Mouse (Mus musculus): ENCODE results near the gene 4930402F06Rik. TPM values are rescaled to one million over a fixed set of nuclear protein-coding genes. Genes with fewer than 3 reads are reported as not detected.
A peak's percentile ranks its signal among the peaks of the same experiment; 100 is the strongest.

Gene 4930402F06Rik
- not detected for total RNA-seq (2022)

DNA sequence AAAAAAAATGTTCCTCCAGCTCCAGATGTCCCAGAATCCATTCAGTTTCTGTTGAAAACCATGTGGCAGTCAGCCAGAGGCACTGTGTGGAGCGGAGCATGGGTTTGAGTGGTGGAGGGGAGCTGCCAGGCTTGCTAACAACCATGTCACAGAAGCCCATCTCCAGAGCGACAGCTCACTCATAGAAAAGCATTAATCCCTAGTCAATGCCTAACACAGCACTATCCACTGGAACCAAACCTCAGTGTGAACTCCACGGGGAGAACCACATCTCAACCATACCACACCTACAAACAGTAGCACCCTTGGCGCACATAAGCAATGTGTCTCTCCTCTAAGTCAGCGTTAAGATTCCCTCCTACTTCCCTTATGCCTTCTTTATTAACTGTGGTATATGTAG lies at the start of gene 4930402F06Rik:
4930402F06Rik (minus strand) TSS at position 80 of the 400 bp plus-strand sequence.
- DNase-seq (ENCODE audit: low spot score in 2 of 2): peak; percentile 26 to 37

DNA sequence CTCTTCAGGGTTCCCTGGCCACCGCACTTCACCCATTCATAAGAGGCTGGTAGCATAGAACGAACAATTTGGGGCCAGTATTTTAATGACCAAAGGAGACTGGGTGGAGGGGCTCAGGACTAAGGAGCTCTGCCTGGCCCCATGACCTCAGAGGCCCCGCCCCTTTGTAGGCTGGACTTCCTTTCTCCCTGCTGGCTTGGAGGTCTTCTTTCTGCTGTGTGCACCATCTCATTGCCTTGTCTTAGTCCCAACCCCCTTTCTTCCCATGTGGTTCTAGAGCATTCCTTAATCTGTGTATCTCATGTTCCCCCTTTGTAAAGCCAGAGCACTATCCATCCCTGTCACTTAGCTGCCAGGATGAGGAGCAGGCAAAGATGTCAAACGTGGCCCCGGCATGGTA lies 49.3 kb upstream of the 4930402F06Rik start:
- DNase-seq (ENCODE audit: low spot score in 2 of 2): no peak

DNA sequence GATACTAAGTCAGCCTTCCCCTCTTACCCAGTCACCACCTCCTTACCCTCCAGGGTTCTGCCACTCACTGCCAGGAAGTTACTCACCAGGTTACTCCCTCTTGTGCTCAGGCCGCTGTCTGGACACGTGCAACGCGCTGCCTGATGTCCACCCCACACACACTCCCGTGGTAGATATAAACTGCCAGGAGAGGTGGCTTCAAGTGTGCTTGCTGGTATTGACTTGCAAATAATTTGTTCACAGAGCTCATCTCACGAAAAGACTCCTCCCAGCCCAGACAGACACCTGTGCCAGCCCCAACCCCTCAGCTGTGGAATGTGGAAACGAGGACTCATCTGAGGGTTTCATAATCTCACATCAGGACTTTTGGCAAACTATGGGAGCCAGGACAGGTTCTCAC lies 48.6 kb upstream of the 4930402F06Rik start:
- no peak for DNase-seq (ENCODE audit: low spot score in 2 of 2)

DNA sequence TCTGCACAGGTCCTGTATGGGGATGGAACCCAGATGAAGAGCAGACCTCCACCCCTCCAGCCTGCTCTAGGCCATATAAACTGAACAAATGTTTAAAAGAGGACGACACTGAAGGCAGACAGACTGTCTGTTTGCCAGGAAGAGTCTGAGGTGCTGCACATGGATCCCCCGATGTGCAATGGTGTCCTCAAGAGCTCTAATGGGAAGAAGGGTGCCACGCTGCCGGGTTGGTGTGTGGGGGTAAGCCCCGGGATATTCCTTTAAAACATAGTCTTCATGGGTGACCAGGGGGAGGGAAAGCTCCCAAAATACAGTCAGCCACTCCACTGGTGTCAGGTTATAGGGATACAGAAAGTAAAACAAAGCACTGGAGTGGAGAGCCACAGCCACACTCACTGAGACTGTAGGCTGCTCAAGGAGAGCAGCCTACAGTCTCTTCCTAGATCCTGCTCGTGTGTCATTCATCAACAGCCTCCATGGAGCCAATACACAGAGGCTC lies 47.8 kb upstream of the 4930402F06Rik start:
- no peak for DNase-seq (ENCODE audit: low spot score in 2 of 2)

DNA sequence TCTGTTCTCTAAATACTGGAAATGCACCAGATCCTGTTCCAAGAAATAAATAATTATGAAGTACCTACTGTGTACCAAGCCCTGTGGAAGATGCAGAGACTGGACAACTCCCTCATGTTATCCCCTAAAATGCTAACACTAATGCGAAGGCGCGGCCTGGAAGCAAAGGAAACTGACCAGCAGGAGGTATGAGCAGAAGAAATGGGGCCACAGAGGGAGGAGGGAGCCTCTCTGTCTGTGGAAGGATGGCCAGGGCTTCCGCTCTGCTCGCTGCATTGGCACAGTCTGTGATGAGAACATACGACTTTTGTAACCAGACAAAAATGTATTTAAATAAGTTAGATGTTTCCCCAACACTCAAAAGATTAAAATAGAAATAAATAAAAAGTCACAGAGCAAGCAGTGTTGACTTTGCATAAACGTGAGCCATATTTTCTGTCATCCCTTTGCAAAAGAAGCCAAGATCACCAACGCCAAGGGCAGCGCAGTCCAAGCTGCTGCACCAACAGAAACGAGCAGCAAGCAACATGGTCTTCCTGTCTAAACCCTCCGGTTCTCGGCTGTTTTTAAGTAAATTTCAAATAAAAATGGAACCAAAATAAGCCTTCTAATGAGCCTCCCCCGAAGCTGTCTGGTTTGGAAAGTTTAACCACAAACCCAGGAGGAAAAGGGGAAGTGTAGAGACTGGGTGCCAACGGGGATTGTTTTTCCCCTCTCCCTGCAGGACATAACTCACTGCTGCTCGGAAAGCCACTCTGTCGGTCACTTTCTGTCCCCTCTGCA lies 47.2 kb upstream of the 4930402F06Rik start:
- no peak for DNase-seq (ENCODE audit: low spot score in 2 of 2)

DNA sequence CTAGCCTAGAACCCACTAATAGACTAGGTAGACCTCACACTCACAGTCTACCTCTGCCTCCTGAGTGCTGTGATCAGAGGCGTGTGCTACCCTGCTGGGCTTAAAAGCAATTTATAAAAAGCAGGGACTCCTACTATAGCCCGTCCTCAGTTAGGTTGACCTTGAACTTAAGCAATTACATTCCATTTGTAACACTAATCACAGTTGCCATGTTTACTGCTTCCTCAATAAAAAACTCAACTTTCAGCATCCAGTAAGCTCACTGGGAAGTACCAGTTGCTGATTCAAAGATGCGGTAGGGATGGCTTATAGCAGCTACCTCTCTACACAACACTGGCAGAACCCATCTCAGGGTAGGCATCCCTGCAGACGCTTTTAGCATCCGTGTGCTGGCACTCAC lies 46.4 kb upstream of the 4930402F06Rik start:
- no peak for DNase-seq (ENCODE audit: low spot score in 2 of 2)

DNA sequence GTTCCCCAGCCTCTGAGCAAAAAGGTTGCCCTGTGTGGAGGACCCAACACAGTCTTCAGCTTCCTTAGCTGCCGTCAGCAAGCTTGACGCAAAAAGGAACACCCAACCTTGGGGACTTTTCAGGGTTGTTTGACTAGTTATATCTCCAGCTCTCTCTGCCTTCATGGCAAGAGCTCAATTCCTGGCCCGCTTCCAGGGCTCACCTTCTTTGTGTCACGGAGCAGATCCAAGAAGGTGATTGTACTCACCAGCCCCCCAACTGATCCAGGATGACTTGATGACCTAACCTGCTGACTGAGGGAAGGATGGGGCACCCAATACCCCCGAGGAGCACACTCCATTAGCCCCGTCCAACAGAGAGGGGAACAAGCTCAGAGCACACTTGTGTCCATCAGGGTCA lies 45.1 kb upstream of the 4930402F06Rik start:
- no peak for DNase-seq (ENCODE audit: low spot score in 2 of 2)

DNA sequence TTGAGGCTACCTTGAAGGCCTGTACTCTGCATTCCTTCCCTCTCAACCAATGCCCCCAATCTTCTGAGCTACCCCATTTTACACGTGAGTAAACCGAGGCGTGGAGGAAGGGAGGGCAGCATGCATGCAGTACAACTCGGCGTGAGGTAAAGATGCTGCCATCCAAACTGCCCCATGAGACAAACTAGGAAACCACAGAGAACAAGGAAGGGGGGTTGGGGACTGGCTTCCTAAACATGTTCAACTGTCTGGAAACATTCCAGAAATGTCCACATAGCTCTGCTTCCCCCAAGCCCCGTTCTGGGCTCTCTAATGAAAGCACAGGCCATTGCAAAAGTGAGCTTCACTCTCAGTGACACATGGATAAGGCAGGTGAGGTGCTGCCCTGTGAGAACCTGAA lies 44.4 kb upstream of the 4930402F06Rik start:
- no peak for DNase-seq (ENCODE audit: low spot score in 2 of 2)

DNA sequence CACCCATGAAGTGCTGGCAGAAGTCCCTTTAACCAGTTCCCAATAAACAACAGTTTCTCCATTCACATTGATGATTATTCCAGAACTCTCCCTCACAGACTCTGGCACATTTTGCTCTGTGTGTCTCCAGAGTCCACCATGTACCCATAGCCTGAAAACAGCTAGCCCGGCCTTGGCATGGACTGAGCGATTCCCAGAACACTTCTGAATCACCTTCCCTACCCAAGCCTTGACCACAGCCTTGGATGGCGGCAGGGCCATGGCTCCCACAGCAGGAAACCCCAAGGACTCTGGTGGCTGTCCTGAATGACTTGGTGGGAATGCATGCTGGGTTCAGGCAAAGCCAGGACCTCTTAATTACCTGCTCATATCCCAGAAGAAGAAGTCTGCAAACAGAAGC lies 43.5 kb upstream of the 4930402F06Rik start:
- no peak for DNase-seq (ENCODE audit: low spot score in 2 of 2)

DNA sequence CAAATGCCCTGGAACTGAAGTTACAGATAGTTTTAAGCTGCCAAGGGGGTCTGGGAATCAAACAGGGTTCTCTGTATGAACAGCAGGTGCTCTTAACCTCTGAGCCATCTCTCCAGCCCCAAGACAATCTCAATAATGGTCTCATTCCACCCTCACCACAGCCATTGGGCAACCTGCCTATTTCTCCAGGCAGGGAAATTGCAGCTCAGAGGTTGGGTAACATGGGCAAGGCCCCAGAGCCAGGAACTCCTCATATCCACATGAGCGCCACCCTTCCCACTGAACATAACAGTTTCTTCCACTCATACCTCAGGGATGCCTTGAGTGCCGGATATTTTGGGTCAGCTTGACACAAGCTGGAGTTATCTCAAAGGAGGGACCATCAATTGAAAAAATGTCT lies 40.8 kb upstream of the 4930402F06Rik start:
- no peak for DNase-seq (ENCODE audit: low spot score in 2 of 2)

DNA sequence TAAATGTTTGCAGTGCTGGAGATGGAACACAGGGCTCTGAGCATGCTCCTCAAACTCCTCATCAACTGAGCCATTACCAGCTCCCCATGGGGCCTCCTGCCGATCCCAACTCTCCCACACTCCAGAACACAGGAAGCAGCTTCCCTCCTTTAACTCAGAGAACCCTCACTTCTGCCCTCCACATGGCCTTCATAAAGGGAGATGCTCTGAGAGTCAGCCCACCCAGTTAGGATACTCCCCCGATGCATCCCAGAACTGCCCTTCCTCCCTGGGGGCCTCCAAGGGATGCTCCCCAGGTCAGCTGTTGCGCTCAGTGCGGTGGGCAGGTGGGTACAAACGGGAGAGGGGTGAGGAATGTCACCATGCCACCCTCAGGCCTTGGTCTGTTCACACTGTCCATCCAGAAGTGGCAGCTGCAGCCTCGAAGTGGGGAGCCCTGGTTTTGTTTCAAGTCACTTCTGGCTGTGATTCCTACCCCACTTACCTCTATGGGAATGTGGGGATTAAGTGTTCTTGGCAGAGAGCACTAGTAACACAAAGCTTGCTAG lies 37.7 kb upstream of the 4930402F06Rik start:
- DNase-seq (ENCODE audit: low spot score in 2 of 2): no peak

DNA sequence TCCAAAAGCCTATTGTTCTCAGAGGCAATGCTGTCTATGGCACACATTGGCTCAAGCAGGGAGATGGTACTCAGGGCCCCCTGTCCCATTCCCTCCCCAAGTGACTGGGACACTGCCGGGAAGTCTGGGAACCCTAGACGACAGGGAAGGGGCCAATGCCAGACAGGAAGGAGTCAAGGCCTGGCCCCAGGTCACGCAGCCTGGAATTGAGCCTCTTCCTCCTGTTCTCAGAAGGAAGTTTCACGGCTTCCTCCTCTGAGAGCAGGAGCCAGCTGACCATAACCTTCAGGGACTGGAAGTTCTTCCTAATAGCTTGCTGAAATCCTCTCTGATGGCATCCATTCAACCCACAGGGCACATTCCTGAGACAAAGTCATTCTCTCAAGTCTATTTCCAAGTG lies 36.5 kb upstream of the 4930402F06Rik start:
- no peak for DNase-seq (ENCODE audit: low spot score in 2 of 2)

DNA sequence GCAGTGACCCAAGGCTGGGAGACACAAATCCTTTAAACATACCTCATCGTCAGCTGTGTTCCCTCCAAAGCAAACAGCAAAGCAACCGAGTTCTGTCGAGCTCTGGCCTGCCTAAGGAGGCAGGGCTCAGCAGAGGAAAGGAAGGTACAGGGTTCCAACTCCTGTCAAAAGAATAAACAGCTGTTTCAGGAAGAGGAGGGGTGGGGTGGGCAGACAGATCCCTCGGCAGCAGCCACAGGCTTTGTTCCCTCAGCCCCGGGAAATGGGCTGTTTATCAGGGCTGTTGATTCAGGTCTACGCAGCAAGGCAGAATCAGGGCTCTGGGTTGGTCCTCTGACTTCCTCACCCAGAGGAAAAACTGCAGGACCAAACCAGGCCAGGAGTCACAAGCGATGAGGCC lies 35.5 kb upstream of the 4930402F06Rik start:
- no peak for DNase-seq (ENCODE audit: low spot score in 2 of 2)

DNA sequence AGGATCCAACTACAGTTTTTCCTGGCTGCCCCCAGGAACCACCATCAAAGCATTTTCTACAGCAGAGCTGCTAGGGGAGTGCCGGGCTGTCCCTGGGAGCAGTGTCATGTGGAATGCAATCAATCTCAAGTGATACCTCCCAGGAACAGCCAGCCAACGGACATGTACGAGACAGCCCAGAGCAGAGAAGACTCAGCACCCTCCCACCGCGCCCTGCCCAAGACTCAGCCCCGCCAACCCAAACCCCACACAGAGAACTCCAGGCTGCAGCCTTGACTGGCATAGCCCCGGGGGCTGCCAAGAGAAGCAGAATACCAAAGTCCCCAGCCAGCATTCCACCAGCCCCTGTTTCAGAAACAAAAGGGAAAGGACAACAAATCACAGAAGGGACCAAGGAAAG lies 35.0 kb upstream of the 4930402F06Rik start:
- DNase-seq (ENCODE audit: low spot score in 2 of 2): no peak

DNA sequence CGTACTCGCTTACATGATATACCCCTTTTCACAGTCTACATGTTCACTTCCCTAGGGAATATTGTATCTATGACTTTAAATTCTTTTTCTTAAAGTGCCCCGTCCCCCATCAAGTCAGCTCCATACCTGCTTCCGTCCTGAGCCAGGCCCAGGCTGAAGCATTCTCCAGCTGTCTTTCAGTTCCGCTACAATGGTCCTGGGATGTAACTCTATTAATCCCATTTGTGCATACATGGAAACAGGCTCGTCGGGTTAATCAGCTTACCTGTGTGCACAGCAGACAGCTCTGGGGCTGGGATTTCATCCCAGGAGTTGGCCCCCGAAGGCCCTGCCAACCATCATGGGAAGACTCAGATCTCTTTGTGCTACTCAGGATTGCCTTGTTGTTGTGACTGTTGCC lies 33.8 kb upstream of the 4930402F06Rik start:
- DNase-seq (ENCODE audit: low spot score in 2 of 2): no peak

DNA sequence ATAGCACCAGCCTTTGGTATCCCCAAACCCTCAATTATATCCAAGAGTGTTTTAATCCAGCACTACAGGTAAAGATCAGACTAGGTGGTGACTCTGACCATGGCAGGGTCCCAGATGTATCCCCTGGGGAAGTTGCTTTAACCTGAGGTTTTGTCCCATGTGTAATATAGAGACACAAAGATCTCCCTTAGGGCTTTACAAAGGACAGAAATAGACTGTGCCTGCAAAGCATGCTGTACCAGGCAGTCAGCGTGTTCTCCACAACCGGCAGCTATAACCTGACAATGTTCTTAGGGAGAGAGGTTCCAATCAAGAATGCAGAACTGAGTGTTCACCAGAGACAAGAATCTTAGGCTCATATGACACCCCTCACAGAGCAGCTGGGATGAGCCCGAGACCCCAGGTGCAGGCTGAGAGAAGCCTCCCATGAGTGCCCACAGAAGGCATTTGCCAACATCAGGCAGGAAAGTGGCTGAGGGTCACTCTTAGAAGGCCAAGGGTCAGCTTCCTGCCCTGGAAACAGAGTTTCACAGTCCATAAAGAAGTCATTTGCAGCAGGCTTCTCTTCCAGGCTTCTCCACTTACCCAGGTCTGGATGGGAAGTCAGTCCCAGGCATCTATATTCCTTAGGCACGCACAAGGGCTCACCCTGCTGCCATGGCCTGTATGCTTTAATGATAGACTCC lies 31.8 kb upstream of the 4930402F06Rik start:
- no peak for DNase-seq (ENCODE audit: low spot score in 2 of 2)

DNA sequence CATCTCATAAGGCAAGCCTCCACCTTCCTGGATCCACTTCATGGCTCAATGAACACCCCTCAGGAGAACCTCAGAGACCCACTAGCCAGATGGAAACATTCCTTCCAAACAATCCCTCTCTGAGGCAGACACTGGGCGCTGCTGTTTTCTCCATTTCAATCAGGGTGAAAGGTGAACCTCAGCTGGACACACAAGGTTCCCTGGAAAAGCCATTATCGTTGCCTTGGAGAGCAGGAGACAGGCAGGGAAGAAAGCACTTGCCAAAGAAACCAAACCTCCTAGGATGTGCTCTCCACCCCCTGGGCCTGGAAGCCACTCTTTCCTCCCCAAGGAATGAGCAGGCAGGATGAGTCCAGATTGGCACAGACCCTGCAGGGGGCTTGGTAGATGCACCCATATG lies 30.6 kb upstream of the 4930402F06Rik start:
- no peak for DNase-seq (ENCODE audit: low spot score in 2 of 2)

DNA sequence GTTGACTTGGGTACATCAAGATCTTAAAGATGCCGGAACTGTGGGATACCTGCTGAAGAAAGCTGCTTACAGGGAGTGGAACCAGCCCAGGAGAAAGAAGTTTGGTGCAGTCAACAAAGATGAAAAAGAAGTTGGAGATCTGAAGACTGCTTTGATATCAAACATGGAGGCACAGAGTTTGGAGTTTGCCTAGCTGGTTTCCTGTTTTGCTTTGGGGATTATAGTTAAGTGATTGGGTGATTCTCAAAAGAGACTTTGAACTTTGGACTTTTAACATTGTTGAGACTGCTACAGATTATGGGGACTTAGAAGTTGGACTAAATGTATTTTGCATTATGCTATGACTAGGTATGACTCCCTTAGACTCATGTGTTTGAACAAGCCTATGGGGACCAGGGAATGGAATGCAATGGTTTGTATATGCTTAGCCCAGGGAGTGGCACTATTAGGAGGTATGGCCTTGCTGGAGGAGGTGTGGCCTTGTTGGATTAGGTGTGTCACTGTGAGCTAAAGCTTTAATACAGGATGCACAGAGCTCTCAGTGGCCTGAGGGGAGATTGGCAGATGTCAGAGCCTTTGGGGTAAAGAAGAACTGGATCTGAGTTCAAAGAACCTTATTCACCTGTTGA lies 26.9 kb upstream of the 4930402F06Rik start:
- DNase-seq (ENCODE audit: low spot score in 2 of 2): no peak

DNA sequence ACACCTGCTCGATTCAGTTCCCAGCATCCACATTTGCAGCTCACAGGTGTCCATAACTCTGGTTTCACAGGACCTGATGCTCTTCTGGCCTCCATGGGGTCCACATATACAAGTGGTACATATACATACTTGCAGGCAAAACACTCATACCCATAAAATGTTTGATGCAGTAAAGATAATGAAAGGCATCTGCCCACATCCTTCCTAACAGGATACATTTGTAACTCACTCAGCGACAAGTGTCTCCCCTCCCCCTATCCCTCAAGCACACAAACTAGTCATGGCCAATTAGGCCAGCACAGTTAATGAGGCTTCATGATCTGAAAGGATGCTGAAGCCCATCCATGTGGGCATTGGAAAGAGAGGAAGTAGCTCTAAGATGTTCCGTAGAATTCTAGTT lies 25.4 kb upstream of the 4930402F06Rik start:
- DNase-seq (ENCODE audit: low spot score in 2 of 2): no peak

DNA sequence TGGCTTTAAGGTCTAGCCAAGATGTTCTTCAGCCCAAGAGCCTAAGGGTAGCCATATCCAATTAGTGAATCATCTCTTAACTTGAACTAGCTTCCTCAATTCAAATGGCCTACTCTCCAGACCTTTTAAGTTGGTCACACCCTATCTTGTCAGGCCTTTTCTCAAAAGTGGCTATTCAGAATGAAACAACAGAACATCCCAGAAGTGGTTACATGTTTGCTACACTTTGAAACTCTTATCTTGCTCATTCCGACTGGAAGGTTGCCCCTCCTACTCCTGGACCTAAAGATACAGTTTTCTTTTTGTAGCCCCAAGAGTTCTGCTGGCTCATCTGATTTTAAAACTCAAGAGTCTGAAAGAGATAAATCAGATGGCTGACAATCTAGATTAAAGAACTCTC lies 23.7 kb upstream of the 4930402F06Rik start:
- DNase-seq (ENCODE audit: low spot score in 2 of 2): no peak

DNA sequence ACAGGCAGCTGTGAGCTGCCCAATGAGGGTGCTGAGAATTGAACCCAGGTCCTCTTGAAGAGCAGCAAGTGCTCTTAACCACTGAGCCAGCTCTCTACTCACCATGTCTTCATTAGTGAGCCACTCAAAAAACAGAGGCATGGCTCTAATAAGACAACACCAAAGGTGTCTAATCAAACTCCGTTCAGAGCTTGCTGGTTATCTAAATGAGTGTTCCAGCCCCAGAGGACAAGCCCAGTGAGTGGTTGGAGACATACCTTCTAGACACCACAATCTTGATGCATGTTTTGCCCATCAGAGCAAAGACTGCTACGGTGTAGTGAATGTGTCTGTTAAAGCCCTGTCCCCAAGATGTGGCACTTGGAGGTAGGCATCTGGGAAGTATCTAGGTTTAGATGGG lies 22.7 kb upstream of the 4930402F06Rik start:
- no peak for DNase-seq (ENCODE audit: low spot score in 2 of 2)

DNA sequence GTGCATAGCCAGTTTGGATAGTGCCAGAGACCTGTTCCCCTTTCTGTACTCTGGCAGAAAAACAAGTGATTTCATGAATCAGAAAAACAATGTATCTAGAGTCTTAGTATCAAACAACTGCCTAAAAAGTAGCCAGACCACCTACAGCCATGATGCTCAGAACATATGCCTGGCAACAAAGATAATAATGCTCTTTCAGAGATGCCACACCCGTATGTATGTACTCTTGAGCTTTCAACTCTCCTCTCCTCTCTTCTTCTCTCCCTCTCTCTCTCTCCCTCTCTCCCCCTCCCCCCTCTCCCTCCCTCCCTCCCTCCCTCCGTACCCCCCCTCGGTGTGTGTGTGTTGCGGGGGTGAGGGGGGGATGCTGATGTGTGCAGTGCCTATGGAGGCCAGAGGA lies 22.3 kb upstream of the 4930402F06Rik start:
- no peak for DNase-seq (ENCODE audit: low spot score in 2 of 2)

All from layer of hippocampus, adult 8-10 months (tissue).